Mouse (Mus musculus) embryonic facial prominence, embryonic 13.5 days (tissue): Measurements from ENCODE around the gene Il6st. TPM values are rescaled to one million over a fixed set of nuclear protein-coding genes. Genes with fewer than 3 reads are reported as not detected.

Source experiments
- ATAC-seq: fragments of 200-750 bp; cut with Nextera tagmentation; 2 replicates; pipeline ENCODE4 v1.8.0; 2017; ENCODE audit warnings: low read depth; ENCODE audit not compliant: insufficient number of reproducible peaks, insufficient read depth, low FRiP score, low TSS enrichment
- H3K27ac ChIP-seq: fragments of 300-500 bp; sonication (generic); 2 replicates; pipeline ENCODE4 v1.5.1; 2015; ENCODE audit warnings: moderate library complexity, mild to moderate bottlenecking, inconsistent platforms
- H3K27me3 ChIP-seq: fragments of 300-500 bp; sonication (generic); 2 replicates; pipeline ENCODE4 v1.6.1; 2015; ENCODE audit warnings: mild to moderate bottlenecking, inconsistent platforms
- H3K36me3 ChIP-seq: fragments of 300-500 bp; sonication (generic); 2 replicates; pipeline ENCODE4 v1.6.1; 2015; ENCODE audit warnings: mild to moderate bottlenecking, inconsistent platforms
- H3K4me1 ChIP-seq: fragments of 300-500 bp; sonication (generic); 2 replicates; pipeline ENCODE4 v1.6.1; 2015; ENCODE audit warnings: inconsistent platforms
- H3K4me2 ChIP-seq: fragments of 300-500 bp; sonication (generic); 2 replicates; pipeline ENCODE4 v1.6.1; 2015; ENCODE audit warnings: moderate library complexity, mild to moderate bottlenecking, inconsistent platforms
- H3K4me3 ChIP-seq: fragments of 300-500 bp; sonication (generic); 2 replicates; pipeline ENCODE4 v1.5.1; 2015; ENCODE audit warnings: mild to moderate bottlenecking, inconsistent platforms
- H3K9ac ChIP-seq: fragments of 300-500 bp; sonication (generic); 2 replicates; pipeline ENCODE4 v1.6.1; 2015; ENCODE audit warnings: mild to moderate bottlenecking, inconsistent platforms
- H3K9me3 ChIP-seq: fragments of 300-500 bp; sonication (generic); 2 replicates; pipeline ENCODE4 v1.6.1; 2016; ENCODE audit warnings: inconsistent platforms
- WGBS: fragments of 180-500 bp; shearing (Covaris S2); methylation state at CpG from one replicate; pipeline ENCODE4 v1.1.7; 2015; ENCODE audit warnings: mixed read lengths; 5-methylcytosine and 5-hydroxymethylcytosine counted together
- polyA plus RNA-seq: library from polyadenylated mRNA; unstranded; fragments of >200 nt; fragmentation: Nextera tagmentation; extraction: Ambion mirVana; gene quantifications from 2 replicates; pipeline ENCODE4 v1.2.1, GENCODE M21; 2015

The Il6st gene
- polyA plus RNA-seq, 1 experiment from 2014 or later: 28.1 TPM

GRCm38 (mm10) chr13:112491636-112492284, 27.9 kb downstream of the Il6st start:
- no peaks in the 10 kb centered on the region for H3K27me3 ChIP-seq
- peaks cover 5% of the 10 kb centered on the region; the same call in 1 of the 2 replicates for H3K4me1 ChIP-seq
- ATAC-seq: no peak
- no peaks in the 10 kb centered on the region for H3K9me3 ChIP-seq
- peaks cover 61% of the 10 kb centered on the region for H3K36me3 ChIP-seq
- no peak overlapping the region for H3K4me3 ChIP-seq
- no peak overlapping the region for H3K4me2 ChIP-seq
- no peak overlapping the region for H3K9ac ChIP-seq
- WGBS: 90% methylated on average over 14 of the region's 14 CpGs
- no peak overlapping the region for H3K27ac ChIP-seq

- H3K27me3 ChIP-seq: no peaks in the 10 kb centered on the region
- no peak for ATAC-seq
- WGBS: 83% methylated on average over 1 of the region's 1 CpGs
- peaks cover 5% of the 10 kb centered on the region; the same call in 1 of the 2 replicates for H3K4me1 ChIP-seq
- peaks cover 64% of the 10 kb centered on the region for H3K36me3 ChIP-seq
- no peak overlapping the region for H3K27ac ChIP-seq
- no peak overlapping the region for H3K4me3 ChIP-seq
- no peak overlapping the region for H3K9ac ChIP-seq
- H3K9me3 ChIP-seq: no peaks in the 10 kb centered on the region
- H3K4me2 ChIP-seq: no peak overlapping the region
These were observed 28.4 kb downstream of the Il6st start for GRCm38 (mm10) chr13:112492285-112492678.

- Histone ChIP-seq H3K27me3 (no peaks in the 10 kb centered on the region), H3K9me3 (no peaks in the 10 kb centered on the region), H3K4me2 (no peak overlapping the region), H3K36me3 (peaks cover 81% of the 10 kb centered on the region), H3K27ac (no peak overlapping the region), H3K4me3 (no peak overlapping the region), H3K9ac (no peak overlapping the region), H3K4me1 (no peaks in the 10 kb centered on the region)
- WGBS: 92% methylated on average over 12 of the region's 12 CpGs
- ATAC-seq: no peak
These were observed 30.7 kb downstream of the Il6st start for GRCm38 (mm10) chr13:112494590-112494989.

GRCm38 (mm10) chr13:112500027-112500426, 36.2 kb downstream of the Il6st start:
- WGBS: 96% methylated on average over 4 of the region's 4 CpGs
- no peaks in the 10 kb centered on the region for H3K27me3 ChIP-seq
- peaks cover 86% of the 10 kb centered on the region for H3K36me3 ChIP-seq
- H3K9ac ChIP-seq: no peak overlapping the region
- no peak for ATAC-seq
- H3K9me3 ChIP-seq: no peaks in the 10 kb centered on the region
- H3K4me3 ChIP-seq: no peak overlapping the region
- no peak overlapping the region for H3K4me2 ChIP-seq
- H3K4me1 ChIP-seq: no peaks in the 10 kb centered on the region
- H3K27ac ChIP-seq: no peak overlapping the region

GRCm38 (mm10) chr13:112500466-112500865, 36.6 kb downstream of the Il6st start:
- 82% methylated on average over 9 of the region's 9 CpGs for WGBS
- Histone ChIP-seq H3K27ac (no peak overlapping the region), H3K27me3 (no peaks in the 10 kb centered on the region), H3K9ac (no peak overlapping the region), H3K4me1 (no peaks in the 10 kb centered on the region), H3K4me3 (no peak overlapping the region), H3K9me3 (no peaks in the 10 kb centered on the region), H3K4me2 (no peak overlapping the region), H3K36me3 (peaks cover 86% of the 10 kb centered on the region)
- no peak for ATAC-seq

- Histone ChIP-seq H3K36me3 (peaks cover 79% of the 10 kb centered on the region), H3K9ac (no peak overlapping the region), H3K4me1 (no peaks in the 10 kb centered on the region), H3K9me3 (no peaks in the 10 kb centered on the region), H3K27ac (no peak overlapping the region), H3K4me2 (no peak overlapping the region), H3K27me3 (no peaks in the 10 kb centered on the region), H3K4me3 (no peak overlapping the region)
- no peak for ATAC-seq
- WGBS: 95% methylated on average over 13 of the region's 13 CpGs
These were observed 40.0 kb downstream of the Il6st start for GRCm38 (mm10) chr13:112503846-112504245.

- H3K9me3 ChIP-seq: no peaks in the 10 kb centered on the region
- no peaks in the 10 kb centered on the region for H3K27me3 ChIP-seq
- H3K4me2 ChIP-seq: no peak overlapping the region
- WGBS: 85% methylated on average over 6 of the region's 6 CpGs
- H3K4me3 ChIP-seq: no peak overlapping the region
- no peak for ATAC-seq
- no peak overlapping the region for H3K9ac ChIP-seq
- H3K27ac ChIP-seq: 0 out of 2 replicates have a peak overlapping the region, but pooled peaks have one; percentile 22
- H3K36me3 ChIP-seq: peaks cover 65% of the 10 kb centered on the region
- H3K4me1 ChIP-seq: no peaks in the 10 kb centered on the region
These were observed 41.6 kb downstream of the Il6st start for GRCm38 (mm10) chr13:112505436-112505835.

- Histone ChIP-seq H3K27me3 (no peaks in the 10 kb centered on the region), H3K4me1 (no peaks in the 10 kb centered on the region), H3K4me2 (no peak overlapping the region), H3K9me3 (no peaks in the 10 kb centered on the region), H3K4me3 (no peak overlapping the region), H3K9ac (no peak overlapping the region), H3K36me3 (peaks cover 52% of the 10 kb centered on the region), H3K27ac (no peak overlapping the region)
- 74% methylated on average over 13 of the region's 13 CpGs for WGBS
- ATAC-seq: no peak
These were observed 42.9 kb downstream of the Il6st start for GRCm38 (mm10) chr13:112506766-112507165.

- H3K27ac ChIP-seq: no peak overlapping the region
- H3K4me3 ChIP-seq: no peak overlapping the region
- no peaks in the 10 kb centered on the region for H3K4me1 ChIP-seq
- 81% methylated on average over 13 of the region's 13 CpGs for WGBS
- no peaks in the 10 kb centered on the region for H3K9me3 ChIP-seq
- H3K4me2 ChIP-seq: no peak overlapping the region
- no peak overlapping the region for H3K9ac ChIP-seq
- peaks cover 47% of the 10 kb centered on the region for H3K36me3 ChIP-seq
- no peaks in the 10 kb centered on the region for H3K27me3 ChIP-seq
- ATAC-seq: no peak
These were observed 43.8 kb downstream of the Il6st start for GRCm38 (mm10) chr13:112507691-112508090.

- Histone ChIP-seq H3K27me3 (no peaks in the 10 kb centered on the region), H3K27ac (no peak overlapping the region), H3K4me2 (no peak overlapping the region), H3K4me3 (no peak overlapping the region), H3K4me1 (no peaks in the 10 kb centered on the region), H3K36me3 (peaks cover 40% of the 10 kb centered on the region), H3K9ac (no peak overlapping the region), H3K9me3 (no peaks in the 10 kb centered on the region)
- 81% methylated on average over 5 of the region's 5 CpGs for WGBS
- ATAC-seq: no peak
These were observed 44.6 kb downstream of the Il6st start for GRCm38 (mm10) chr13:112508487-112508886.

GRCm38 (mm10) chr13:112509465-112509864, 45.6 kb downstream of the Il6st start:
- H3K36me3 ChIP-seq: peaks cover 30% of the 10 kb centered on the region
- 0 out of 2 replicates have a peak, but pooled peaks have one; percentile 72 for ATAC-seq
- no peak overlapping the region for H3K4me3 ChIP-seq
- H3K4me2 ChIP-seq: no peak overlapping the region
- no peaks in the 10 kb centered on the region; the same call in 1 of the 2 replicates for H3K4me1 ChIP-seq
- H3K27ac ChIP-seq: no peak overlapping the region
- no peaks in the 10 kb centered on the region for H3K27me3 ChIP-seq
- WGBS: 22% methylated on average over 4 of the region's 4 CpGs
- no peaks in the 10 kb centered on the region for H3K9me3 ChIP-seq
- no peak overlapping the region for H3K9ac ChIP-seq

GRCm38 (mm10) chr13:112510437-112511212, 46.8 kb downstream of the Il6st start:
- Histone ChIP-seq H3K36me3 (peaks cover 18% of the 10 kb centered on the region), H3K4me1 (no peaks in the 10 kb centered on the region; the same call in 1 of the 2 replicates), H3K9me3 (no peaks in the 10 kb centered on the region), H3K4me3 (no peak overlapping the region), H3K27ac (no peak overlapping the region), H3K27me3 (no peaks in the 10 kb centered on the region), H3K9ac (no peak overlapping the region), H3K4me2 (no peak overlapping the region)
- 91% methylated on average over 19 of the region's 19 CpGs for WGBS
- ATAC-seq: no peak
